Mouse (Mus musculus) frontal cortex, postnatal 10 days (tissue): ENCODE results near the gene Slc26a3.

Experiments
- DNase-seq, 2 experiments: peaks; one replicate each; pipeline ENCODE4 v3.0.0; 2022; ENCODE audit warnings: low spot score in 2 of 2, mixed read lengths in 1 of 2

Gene Slc26a3

DNA sequence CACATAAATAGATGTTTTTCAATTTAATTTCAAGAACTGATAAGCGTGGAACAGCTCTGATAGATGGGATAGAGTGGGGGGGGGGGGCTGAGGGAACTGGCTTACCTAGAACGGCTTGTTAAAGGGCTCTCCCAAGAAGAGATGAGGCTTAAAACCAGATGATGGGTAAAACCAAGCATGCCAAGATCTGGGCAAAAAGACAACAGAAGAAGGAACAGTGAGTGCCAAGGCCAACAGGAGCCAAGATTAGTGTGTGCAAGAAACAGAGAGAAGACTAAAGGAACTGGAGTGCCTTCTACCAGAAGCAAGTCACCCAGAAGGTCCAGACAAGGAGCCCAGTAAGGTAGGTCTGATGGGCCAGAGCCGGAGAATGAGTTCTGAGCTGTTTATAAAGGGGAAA is at the start of gene Slc26a3:
Gene Slc26a3, plus strand, starts transcription at position 301 of the 400 bp plus-strand sequence.
- DNase-seq, result no peak

DNA sequence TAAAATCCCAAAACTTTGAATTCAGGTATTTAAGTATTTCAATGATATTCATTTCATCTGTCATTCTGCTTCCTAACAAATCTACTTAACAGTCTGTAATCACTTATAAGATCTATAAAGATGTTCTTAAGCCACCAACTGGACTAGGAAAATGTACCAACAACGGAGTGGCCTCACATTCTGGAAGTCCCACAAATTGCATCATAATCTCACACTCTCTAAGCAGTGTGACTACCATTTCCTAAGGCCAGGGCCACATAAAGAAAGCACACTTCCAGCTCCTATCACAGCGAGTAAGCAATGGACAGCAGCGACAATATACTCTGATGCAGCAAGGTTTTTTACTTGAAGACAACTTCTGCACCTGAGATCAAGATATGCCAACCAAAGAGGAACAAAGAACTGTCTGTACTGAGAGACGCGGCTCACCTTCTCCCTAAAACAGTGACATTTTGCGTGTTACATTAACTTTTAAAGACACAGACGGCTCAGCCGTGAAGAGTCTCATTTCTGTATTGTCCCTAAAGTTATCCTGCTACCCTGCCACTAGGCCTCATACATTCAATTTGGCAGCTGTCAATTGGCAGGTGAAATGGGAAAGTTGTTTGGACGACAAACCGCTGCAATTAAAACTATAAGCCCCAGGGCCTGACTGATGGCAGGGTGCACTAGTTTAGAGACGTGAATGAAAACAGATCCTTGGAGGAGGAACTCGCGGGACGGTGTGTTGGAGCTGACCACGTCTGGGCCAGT is 40.3 kb upstream of the Slc26a3 start:
- DNase-seq, result no peak

DNA sequence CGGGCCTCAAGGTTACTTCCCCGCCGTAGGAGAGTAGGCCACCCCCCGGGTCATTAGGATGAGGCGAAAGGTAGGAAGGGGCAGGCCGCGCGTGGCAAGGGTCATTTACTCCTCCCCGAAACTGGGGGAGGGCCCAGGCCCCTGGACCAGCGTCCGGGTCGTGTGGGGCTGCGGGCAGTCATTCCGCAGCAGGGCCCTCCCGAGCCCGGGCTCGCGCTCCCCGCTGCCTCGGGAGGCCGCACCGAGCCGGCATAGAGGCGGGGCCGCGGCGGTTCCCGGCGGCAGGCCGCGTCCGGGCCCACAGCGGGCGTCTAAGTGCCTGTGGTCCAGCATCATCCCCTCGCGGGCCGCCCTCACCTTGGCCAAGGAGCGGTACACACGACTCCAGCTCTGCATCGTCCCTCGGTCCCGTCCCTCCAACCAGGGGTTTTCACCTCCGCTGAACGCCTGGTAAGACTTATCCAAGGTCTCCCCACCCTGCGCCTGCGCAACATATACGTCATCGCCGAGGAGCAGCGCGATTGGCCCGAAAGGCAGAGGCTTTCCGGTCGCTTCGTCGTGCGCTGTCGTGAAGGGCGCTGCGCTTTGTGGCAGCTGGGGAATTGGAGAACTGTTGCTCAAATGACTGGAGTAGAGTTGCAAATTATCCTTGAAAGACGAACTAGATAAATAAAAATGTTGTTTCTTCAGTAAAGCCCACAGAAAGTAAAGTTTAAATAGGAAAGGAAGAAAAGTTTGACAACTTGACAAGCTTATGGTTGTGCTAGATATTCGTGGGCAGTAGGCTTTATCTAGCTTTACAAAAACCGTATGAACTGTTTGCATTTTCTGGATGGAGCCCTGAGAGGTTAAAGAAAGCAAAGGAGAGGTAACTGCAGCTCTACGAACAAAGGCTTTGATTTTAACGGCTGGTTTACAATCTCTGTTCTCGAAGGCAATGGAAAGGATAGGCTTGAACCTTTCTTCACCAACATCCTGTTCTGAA is 39.4 kb upstream of the Slc26a3 start, which contains the start of gene Dld:
Gene Dld, minus strand, starts transcription at position 510 of the 985 bp plus-strand sequence.
- peak; percentile 93 to 96 for DNase-seq

DNA sequence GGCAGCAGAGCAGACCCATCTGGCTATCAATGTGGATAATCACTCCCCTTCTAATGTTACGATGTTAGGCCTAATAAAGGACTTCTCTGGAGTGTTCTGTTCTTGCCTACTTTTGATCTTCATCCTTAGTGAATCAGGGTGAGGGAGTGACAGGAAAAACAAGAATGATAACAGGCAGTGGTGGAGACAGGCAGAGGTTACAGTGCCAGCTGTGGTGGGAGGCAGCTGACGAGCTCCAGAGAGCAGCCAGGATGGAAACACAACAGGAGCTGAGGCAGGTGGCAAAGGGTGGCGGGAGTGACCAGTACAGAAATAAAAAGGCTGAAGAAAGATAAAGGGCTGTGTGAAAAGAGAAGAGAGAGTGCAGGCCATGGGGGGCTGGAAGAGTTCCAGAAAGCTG is 24.2 kb upstream of the Slc26a3 start:
- no peak for DNase-seq

DNA sequence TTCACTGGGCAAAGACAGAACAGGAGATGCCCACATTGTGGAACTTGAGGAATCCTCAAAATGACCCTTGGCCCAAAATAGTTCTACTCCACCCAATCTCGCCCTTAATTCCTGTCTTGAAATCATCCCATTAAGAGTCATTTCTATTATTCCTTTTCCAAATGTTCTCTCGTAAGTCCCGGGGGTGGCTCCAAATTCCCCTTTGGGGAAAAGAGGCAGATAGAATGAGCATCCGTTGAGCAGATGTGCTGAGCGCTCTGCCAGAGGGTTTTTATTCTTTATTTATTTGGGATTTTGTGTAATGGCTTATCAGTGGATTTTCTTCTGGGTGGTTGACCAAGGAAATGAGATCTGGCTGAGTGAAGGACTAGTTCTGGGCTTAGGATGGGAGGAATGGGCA is 22.9 kb upstream of the Slc26a3 start:
- DNase-seq, result no peak

- no peak for DNase-seq
Observed at GRCm38 (mm10) chr12:31369118-31369517, 21.6 kb upstream of the Slc26a3 start.

- no peak for DNase-seq
Observed at GRCm38 (mm10) chr12:31369656-31370055, 21.0 kb upstream of the Slc26a3 start.

- DNase-seq, result peak; percentile 27 to 60
Observed at GRCm38 (mm10) chr12:31374603-31375282, 15.9 kb upstream of the Slc26a3 start.

GRCm38 (mm10) chr12:31375283-31375615 is 15.4 kb upstream of the Slc26a3 start:
- DNase-seq, result no peak

GRCm38 (mm10) chr12:31376326-31376950 is 14.2 kb upstream of the Slc26a3 start:
- no peak for DNase-seq

DNA sequence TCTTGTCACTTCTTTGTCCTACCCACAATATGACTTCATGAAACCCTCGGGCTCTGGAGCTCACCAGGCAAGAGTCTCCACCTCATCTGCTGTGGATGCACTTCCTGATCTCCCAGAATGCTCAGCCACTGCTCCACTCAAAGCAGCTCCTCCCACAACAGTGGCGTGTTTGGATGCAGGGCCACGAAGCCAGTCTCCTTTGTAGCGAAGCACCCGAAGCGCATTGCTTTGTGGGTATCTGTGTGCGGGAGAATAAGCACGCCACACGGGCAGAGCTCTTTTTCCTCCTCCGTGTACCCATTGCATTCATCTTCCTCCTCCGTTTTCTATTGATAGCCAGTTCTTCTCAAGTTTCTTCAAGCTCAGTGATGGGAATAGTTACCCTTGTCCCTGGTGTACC is 13.4 kb upstream of the Slc26a3 start:
- DNase-seq, result no peak

DNA sequence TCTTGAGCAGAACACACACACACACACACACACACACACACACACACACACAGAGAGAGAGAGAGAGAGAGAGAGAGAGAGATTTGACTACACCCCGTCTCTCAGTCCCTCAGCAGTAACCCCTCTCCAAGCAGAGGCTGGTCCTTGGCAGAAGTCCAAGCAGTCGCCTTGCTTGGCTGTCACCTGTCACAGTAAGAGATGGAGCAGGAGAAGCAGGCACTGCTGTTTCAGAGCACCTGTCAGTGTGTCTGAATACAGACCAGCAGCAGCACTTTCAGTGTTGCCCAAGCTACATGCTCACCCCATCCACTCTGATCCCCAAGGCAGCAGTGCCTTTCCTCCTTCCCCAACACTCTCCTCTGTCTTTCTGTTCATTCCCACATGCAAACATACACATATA is 9.8 kb upstream of the Slc26a3 start:
- DNase-seq, result peak in 1 of 2 experiments; percentile 17

DNA sequence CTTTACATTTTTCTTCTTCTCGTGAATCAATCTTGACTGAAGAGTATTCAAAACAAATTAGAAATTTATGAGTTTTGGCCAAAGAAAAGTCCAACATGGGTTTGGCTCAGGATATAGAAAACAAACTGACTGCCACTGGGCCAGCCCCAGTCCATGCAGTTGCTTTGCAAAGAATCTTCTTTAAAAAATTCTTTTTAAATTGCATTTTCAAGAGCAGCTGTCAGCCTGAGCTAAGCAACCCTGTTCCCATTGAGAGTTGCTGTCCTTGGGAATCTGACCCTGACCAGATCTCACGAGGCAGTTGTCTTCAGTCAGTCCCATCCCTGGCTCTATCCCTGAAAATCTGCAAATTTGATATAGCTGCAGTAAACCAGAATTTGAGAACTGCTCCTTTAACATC is 8.2 kb upstream of the Slc26a3 start:
- no peak for DNase-seq

DNA sequence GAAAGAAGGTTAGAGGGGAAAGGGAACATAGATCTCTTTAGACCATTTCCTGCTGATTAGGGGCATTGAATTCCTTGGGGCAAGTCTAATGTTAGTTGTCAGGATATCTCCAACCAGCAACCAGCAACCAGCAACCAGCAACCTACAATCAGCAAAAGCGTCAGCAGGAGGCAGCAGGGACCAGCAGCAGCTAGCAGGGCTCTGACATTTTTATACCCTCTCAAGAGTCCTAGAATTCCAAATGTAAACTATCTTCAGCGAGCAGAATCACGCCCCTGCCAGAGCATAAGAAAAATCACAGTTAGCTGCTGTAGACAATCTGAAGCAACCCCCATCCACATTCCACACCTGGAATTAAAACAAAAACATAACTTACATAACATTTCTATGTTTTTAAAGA is 3.4 kb upstream of the Slc26a3 start:
- no peak for DNase-seq

- DNase-seq, result no peak
Observed at GRCm38 (mm10) chr12:31391696-31392095, 1.0 kb downstream of the Slc26a3 start.

GRCm38 (mm10) chr12:31395895-31396294 is 5.2 kb downstream of the Slc26a3 start:
- DNase-seq, result no peak

GRCm38 (mm10) chr12:31397709-31398108 is 7.0 kb downstream of the Slc26a3 start:
- DNase-seq, result no peak

- DNase-seq, result no peak
Observed at GRCm38 (mm10) chr12:31400821-31401220, 10.2 kb downstream of the Slc26a3 start.

- no peak for DNase-seq
Observed at GRCm38 (mm10) chr12:31401930-31402329, 11.3 kb downstream of the Slc26a3 start.

- DNase-seq, result no peak
Observed at GRCm38 (mm10) chr12:31404575-31405240, 14.0 kb downstream of the Slc26a3 start.

DNA sequence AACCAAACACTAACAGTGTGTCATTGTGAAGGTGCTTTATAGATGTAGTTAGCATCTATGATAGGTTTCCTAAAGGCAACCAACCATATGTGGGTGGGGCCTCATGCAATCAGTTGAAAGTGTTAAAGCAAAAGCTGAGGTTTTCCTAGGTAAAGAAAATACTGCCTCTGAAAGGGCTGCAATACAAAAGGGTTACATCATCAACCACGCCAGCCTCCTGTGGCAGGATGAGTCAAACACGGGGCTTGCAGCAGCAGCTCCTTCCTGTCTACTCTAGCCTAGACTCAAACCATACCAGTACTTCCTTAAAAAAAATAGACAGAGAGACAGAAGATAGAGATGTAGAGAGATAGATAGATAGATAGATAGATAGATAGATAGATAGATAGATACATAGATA is 25.3 kb downstream of the Slc26a3 start:
- no peak for DNase-seq
